Mouse (Mus musculus): Measurements from ENCODE around the gene Zfp385c.
"Not testable (repeated sequence)": the region's sequence is repeated elsewhere in the genome, so short reads cannot be mapped to it uniquely, and the experiment has no call there.

The Zfp385c gene

DNA sequence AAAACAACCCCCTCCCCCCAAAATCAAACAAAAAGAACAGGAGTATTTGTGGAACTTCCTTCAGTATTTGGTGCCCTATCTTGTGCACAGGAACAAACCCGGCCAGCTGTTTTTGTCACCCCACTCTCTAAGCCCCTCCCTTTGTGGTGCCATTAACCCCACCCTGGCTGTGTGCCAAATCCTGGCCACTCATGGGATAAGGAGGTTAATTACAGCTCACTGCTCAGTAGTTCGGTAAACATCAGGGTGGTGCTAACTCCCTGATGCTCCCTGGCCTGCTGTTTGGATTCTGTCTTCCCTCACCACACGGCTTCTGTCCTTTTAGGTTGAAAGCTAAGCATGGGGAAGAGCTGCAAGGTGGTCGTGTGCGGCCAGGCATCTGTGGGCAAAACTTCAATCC is 68.4 kb downstream of the Zfp385c start:
- DNase-seq: no peak

DNA sequence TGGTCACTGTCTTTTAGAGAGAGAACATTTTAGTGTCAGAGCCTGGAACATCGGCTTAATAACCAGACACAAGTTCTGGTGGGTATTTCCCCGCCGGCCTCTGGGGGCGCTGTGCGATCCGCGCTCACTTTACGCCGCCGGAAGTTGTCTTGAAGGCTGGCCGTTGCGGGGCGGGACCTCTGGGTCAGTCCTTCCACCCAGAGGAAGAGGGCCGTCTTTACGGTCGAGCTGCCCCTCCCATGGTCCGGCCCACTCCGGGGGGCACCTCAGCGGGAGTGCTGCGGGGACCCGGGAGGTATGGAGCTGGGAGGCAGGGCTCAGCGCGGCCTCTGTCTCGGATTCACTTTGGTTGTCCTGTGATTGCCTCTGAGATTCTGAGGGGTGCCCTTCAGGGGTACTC is 69.5 kb downstream of the Zfp385c start:
- DNase-seq: peak; percentile 94

DNA sequence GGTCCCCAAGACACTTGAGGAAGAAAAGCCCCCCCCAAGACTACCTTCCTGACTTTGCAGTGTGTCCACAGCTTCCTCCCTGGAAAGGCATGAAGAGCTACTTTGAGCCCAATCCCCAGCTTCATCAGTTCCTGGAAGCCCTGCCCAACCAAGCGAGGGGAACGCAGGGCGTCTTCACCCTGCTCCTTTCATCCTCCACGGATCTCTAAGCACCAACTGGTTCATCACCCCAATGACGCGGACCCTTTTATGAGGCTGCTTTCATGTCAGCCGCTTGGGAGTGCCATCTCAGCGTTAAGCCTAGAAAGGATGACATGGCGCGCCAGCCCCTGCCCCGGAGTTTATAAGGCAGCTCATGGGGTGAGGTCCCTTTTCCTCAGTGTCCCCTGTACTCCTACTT is 72.3 kb downstream of the Zfp385c start, which contains the start of gene Dnajc7:
Dnajc7 (minus strand) TSS at position 187 of the 400 bp plus-strand sequence.
- DNase-seq: peak; percentile 65

- peak; percentile 98 for DNase-seq
Measured at GRCm38 (mm10) chr11:100619485-100619975, 72.7 kb downstream of the Zfp385c start.

GRCm38 (mm10) chr11:100618761-100619484 is 73.3 kb downstream of the Zfp385c start, which contains the start of gene Nkiras2:
Nkiras2 (plus strand) TSS chr11:100619244.
- DNase-seq: peak; percentile 87

DNA sequence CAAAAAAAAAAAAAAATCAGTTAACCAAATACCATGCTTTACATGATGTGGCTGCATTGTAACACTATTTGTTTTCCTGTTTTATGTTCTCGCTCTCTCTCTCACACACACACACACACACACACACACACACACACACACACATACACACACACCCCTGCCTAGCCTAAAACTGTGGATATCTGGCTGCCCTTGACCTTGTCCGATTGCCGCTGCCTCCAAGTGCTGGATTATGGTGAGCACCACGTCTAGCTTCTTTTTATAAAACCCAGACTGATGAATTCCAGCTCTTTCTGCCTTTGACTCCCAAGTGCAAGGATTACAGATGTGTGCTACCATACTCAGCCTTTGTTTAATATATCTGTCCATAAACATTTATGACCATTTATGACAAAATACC is 74.8 kb downstream of the Zfp385c start:
- no peak for DNase-seq

- DNase-seq: not testable (repeated sequence)
Measured at GRCm38 (mm10) chr11:100616836-100617235, 75.4 kb downstream of the Zfp385c start.

DNA sequence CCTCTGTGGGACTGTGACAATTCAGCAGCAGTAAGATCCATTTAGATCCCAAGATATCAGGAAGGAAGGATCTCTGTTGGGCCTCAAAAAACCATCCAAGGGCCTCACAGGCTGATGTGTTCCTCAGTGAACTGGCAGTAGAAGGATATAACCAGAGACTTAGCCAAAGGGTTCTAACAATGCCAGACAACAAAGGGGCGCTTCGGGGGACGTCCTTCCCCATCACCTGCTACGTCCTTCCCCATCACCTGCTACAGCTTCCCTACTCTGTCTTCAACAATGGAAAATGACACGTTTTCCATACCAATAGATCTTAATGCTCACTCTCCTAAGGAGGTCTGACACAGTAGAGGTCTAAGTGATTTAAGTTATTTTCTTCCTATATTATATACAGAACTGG is 75.9 kb downstream of the Zfp385c start:
- DNase-seq: no peak

- DNase-seq: no peak
Measured at GRCm38 (mm10) chr11:100613241-100613640, 79.0 kb downstream of the Zfp385c start.

- no peak for DNase-seq
Measured at GRCm38 (mm10) chr11:100611627-100612026, 80.6 kb downstream of the Zfp385c start.

GRCm38 (mm10) chr11:100609997-100610680 is 82.1 kb downstream of the Zfp385c start:
- no peak for DNase-seq

- no peak for DNase-seq
Measured at GRCm38 (mm10) chr11:100609355-100609996, 82.8 kb downstream of the Zfp385c start.

- DNase-seq: no peak
Measured at GRCm38 (mm10) chr11:100608796-100609195, 83.5 kb downstream of the Zfp385c start.

DNA sequence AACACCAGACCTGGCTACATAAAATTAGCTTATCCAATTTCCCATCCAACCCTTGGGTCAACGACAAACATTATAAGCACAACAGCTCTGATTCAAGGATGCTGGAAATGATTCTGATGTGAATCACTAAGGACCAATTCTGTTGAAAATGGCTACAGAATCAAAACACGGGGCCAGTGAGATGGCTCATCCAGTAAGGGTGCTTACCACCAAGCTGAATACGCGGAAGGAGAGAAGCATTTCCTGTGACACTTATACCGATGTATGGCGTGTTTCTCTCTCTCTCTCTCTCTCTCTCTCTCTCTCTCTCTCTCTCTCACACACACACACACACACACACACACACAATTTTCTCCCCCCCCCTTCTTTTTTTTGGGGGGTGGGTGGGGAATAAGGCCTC is 85.1 kb downstream of the Zfp385c start:
- DNase-seq: no peak

DNA sequence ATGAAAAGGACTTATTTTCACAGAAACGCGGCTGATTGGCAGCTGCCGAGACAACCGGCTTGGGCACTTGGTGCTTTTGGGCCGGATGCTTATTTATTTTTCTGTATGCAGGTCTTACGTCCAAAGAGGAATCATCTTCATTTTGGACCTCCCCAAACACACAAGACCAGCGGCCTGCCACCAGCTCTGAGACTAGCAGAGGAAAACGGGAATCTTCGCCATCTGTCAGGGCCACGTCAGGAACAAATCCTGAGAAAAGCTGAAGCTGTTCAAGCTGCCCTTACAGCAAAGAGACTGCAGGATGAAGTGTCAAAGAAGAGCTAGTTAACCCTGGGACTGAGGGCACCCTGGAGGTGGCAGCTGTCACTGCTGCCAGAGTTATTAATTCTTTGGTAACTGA is 86.8 kb downstream of the Zfp385c start:
- DNase-seq: no peak

DNA sequence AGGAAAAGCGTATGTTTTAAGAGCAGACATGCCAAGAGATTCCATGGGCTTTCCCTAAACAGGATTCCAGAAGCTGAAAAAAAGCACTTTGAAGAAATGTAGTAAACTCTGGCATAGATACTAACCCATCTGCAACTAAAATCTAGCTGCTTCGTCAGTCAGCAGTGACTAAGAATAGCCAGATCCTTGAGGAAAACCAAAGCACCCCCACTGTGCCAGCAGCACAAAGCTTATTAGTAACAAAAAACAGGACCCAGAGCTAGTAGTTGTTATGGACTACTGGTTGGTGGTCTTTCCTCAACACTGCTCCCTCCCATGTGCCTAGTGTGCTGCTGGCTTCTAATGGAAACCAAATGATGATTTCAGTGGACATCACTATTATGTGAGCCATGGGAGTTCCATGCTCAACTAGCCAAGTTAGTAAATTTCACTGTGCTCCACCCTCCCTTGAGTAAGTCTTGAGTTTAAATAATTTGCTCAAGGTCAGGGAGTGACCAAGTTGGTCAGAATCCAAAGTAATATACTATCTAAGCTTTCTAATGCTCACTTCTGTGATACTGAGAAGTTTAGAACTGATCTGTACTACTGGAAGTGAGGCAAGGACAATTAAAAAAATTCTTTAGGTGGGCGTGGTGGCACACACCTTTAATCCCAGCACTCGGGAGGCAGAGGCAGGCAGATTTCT is 87.8 kb downstream of the Zfp385c start:
- DNase-seq: no peak

DNA sequence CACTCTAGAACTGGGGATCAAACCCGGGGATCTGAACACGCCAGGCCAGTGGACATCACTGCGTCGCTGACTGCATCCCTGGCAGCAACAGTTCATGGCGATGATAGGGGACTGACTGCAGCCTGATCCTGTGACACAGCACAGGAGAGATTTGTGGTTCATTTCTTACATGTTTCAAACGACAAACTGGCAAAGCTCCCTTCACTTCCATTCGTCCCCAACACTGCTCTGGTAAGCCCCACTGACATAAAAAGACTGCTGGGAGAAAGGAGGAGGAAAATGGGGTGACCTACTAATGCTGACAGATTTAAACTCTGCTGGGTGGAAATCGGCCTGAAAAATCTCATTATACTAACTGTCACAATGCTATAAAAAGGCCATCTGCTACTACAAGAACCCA is 88.4 kb downstream of the Zfp385c start:
- no peak for DNase-seq

DNA sequence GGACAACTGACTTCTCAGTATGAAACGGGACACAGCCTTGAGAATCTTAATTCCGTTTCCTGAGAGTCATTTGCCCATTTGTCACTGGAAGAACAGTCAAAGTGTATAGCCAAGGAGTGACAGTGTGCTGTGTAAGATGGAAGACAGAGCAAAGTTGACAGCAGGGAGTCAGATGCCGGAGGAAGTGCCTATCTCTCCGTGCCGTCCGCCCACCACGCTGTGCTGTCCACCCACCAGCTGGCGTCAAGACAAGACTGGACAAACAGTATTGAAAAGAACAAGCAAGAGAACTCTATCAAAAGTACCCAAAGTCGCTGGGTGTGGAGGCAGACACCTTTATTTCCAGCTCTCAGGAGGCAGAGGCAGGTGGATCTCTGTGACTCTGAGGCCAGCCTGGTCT is 89.1 kb downstream of the Zfp385c start:
- DNase-seq: no peak

DNA sequence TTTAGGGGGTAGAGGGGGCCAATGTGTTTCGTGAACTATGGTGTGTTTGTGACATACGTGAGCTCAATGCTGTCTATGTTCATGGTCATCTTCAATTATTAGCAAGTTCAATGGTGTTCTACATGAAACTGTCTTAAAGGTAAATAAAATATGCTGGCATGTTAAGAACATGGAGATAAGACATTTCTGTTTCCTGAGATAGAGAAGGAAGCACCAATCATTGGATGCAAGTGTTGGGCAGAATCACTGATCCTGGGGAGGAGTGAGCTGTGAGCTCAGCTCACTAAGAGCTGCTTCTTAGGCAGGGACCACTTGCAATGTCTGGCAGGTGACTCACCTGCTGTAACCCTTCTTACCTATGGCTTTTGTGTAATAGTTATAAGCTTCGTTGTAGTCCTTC is 90.9 kb downstream of the Zfp385c start:
- no peak for DNase-seq

DNA sequence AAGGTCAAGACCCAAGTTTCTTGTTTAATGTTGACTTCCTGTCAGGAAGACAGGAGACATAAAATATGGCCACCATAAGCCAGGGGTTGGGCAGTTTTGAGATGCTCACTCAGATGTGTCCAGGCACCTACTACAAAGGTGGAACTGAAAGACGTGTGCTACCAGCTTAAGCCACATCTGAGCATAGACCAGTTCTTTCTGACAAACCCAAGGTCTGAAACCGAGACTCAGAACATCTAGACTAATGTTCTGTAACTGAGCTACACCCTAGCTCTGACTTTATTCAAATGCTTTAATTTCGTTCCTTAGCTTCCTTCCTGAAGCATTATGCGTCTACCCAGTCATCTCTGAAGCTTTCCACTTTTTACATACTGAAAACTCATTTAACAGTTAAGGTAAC is 94.2 kb downstream of the Zfp385c start:
- DNase-seq: no peak

DNA sequence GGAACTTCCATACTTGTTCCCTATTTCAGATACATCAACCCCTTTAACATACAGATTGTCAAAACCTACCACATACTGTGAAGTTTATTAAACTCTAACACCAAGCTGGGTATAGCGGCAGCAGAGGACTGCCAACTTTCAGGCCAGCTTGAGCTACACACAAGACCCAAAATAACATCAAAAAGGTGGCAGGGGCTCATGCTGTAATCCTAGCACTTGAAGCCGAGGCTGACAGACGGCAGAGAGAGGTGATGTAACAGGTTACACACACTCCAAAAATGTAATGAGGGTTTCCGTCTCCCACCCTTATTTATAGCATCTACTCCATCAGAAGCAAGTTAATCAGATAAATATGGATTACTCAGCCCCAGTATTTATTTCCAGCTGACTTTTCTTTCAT is 96.7 kb downstream of the Zfp385c start:
- DNase-seq: no peak

DNA sequence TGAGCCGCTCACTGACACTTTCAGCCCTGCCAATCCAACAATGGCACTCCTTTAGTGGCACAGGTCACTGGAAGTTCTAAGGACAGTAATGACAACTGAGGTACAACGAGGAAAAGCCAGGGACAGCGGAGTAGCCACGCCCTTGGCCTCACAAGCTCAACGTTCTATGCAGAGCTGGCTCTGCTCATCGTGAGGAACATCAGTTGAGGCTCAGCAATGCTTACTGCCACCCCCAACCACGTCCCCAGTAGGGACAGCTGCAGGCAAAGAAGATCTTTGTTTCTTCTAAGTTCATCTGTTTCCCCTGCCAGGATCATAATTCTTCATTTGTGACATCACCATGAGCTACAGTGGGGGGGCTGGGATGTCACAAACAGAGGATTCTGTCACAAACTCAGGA is 97.6 kb downstream of the Zfp385c start:
- no peak for DNase-seq
